Mouse (Mus musculus): ENCODE results near the gene Cx3cr1. TPM values are rescaled to one million over a fixed set of nuclear protein-coding genes. Genes with fewer than 3 reads are reported as not detected.

Gene Cx3cr1
- polyA plus RNA-seq, 1 experiment from 2014 or later = 2.7 TPM

DNA sequence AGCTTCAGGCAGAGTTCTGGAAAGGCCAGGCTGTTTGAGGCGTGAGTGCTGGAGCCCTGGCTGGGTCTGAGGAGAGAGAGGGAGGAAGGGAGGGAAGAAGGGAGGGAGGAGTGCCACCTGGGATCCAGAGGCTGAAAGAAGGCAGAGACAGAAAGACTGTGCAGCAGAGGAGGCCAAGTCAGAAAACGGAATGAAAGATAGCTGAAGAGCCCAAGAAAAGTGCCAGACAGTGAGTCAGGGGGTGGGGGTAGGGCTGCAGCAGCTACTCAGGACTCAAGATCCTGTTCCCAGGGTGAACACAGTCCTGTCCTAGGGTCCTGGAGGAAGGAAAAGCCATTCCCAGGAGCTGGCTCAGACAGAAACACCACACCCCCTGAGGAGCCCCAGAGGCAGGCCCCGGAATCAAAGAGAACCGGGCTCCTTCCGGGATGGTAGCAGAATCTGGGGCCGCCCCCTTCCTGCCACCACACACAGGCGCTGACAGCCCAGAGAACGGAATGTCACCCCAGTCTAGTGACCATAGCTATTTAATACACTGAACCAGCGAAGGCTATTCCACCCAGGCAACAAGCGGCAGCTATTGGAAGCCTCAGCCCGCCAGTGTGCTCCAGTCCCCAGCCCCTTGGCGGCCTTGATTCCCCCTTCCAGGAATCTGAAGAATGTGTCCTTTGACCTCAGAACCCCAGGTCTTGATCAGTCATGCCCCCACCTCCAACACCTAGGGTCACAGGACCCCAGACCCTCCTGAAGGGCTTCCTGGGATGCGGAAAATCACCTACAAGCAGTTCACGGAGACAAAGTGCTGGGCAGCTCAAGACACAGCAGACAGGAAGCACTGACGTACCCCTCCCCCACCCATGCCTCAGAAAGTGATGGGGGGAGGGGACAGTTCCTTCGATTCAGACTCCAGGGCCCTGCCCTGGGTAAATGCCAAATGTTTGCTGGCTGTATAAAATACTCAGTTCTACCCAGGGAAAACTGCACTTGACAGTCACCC lies 88.2 kb downstream of the Cx3cr1 start:
- Histone ChIP-seq H3K4me2 (peak overlapping the region; percentile 81), H3K36me3 (replicated peaks) (no peaks in the 10 kb centered on the region), H3K9me3 (replicated peaks) (no peaks in the 10 kb centered on the region), H3K4me1 (replicated peaks) (peaks cover 80% of the 10 kb centered on the region), H3K9ac (no peak overlapping the region), H3K27ac (replicated peaks) (peak overlapping the region; percentile 79), H3K4me3 (replicated peaks) (peak overlapping the region; percentile 66), H3K27me3 (peaks cover 47% of the 10 kb centered on the region)
- peak; percentile 22 for ATAC-seq (ENCODE audit: insufficient read depth)
- WGBS (ENCODE audit: insufficient replicate concordance) = 3% methylated on average over 16 of the region's 16 CpGs

DNA sequence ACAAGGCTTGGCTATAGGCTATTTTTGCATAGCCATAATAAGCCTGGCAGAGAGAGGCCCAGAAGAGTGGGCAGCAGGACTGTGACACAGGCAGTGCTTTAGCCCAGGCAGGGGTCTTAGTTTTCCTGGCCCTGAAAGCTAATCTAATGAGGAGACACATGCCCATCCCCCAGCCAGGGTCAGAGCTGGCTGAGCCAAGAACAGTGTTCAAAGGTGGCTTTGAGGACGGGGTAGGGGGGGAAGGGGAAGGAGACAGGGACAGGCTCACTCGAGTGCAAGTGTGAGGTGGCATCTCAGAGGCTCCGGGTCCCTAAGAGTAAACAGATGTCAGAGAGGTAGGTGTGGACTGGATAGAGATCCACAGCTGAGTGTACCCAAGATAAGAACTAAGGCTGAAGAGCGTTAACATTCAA lies 88.9 kb downstream of the Cx3cr1 start:
- WGBS (ENCODE audit: insufficient replicate concordance) = 5% methylated on average over 4 of the region's 4 CpGs
- Histone ChIP-seq H3K36me3 (replicated peaks) (no peaks in the 10 kb centered on the region), H3K27ac (replicated peaks) (peak overlapping the region; percentile 79), H3K4me1 (replicated peaks) (peaks cover 82% of the 10 kb centered on the region), H3K4me3 (replicated peaks) (peak overlapping the region; percentile 66), H3K27me3 (peaks cover 44% of the 10 kb centered on the region), H3K4me2 (peak overlapping the region; percentile 81), H3K9ac (no peak overlapping the region), H3K9me3 (replicated peaks) (no peaks in the 10 kb centered on the region)
- no peak for ATAC-seq (ENCODE audit: insufficient read depth)

DNA sequence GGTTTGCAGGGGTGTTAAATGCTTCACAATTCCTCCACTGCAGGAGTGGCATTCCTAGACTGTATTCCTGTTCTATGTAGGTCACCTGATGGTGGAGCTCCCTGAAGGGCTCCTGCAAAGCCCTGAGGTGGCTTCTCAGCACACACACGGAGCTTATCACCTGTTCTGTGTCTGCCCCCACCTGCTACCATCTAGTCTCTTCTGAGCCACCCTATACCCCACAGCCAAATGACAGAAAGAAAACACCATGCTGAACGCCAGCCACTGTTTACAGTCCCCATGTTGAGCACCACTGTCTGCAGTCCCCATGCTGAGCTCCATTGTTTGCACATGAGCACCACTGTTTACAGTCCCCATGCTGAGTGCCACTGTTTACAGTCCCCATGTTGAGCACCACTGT lies 89.9 kb downstream of the Cx3cr1 start:
- WGBS (ENCODE audit: insufficient replicate concordance) = 33% methylated on average over 2 of the region's 2 CpGs
- no peak overlapping the region for H3K4me2 ChIP-seq
- H3K9ac ChIP-seq = no peak overlapping the region
- no peak overlapping the region for H3K4me3 ChIP-seq (replicated peaks)
- 0 out of 2 replicates have a peak, but pooled peaks cover 5% of the 10 kb centered on the region for H3K36me3 ChIP-seq (replicated peaks)
- no peak for ATAC-seq (ENCODE audit: insufficient read depth)
- H3K9me3 ChIP-seq (replicated peaks) = no peaks in the 10 kb centered on the region
- no peak overlapping the region for H3K27ac ChIP-seq (replicated peaks)
- H3K4me1 ChIP-seq (replicated peaks) = peaks cover 81% of the 10 kb centered on the region
- peaks cover 33% of the 10 kb centered on the region for H3K27me3 ChIP-seq

DNA sequence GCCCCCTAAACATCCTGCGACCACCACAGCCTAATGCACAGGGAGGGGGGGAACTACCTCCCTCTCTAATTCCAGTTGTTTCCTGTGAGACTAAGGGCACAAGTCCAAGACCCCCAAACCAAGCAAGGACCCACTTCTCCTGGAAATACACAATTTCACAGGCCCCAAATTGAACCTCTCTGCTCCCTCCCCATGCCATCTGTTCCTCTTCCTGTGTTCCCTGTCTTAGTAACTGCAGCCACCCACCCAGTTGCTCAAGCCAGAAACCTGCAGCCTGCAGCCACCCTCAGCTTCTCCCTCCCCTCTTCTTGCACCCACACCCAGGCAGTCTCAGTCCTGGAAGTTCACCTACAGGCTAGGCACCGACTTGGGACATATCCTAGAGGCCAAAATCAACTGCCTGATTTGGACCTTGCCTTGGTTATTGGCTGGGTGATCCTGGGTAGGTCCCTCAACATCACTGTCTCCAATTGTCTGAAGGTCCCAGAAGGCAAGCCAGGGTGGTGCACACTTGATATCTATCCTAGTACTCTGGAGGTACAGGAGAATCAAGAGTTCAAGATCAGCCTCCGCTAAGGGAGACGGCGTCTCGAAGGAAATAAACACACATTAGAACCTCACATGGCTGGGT lies 90.8 kb downstream of the Cx3cr1 start:
- H3K36me3 ChIP-seq (replicated peaks) = peaks cover 12% of the 10 kb centered on the region
- H3K27ac ChIP-seq (replicated peaks) = peak overlapping the region; percentile 48; the same call in 1 of the 2 replicates
- H3K4me3 ChIP-seq (replicated peaks) = no peak overlapping the region
- peaks cover 25% of the 10 kb centered on the region for H3K27me3 ChIP-seq
- peak overlapping the region; percentile 44 for H3K4me2 ChIP-seq
- WGBS (ENCODE audit: insufficient replicate concordance) = 55% methylated on average over 6 of the region's 6 CpGs
- H3K9ac ChIP-seq = no peak overlapping the region
- peaks cover 73% of the 10 kb centered on the region for H3K4me1 ChIP-seq (replicated peaks)
- no peaks in the 10 kb centered on the region for H3K9me3 ChIP-seq (replicated peaks)
- no peak for ATAC-seq (ENCODE audit: insufficient read depth)

DNA sequence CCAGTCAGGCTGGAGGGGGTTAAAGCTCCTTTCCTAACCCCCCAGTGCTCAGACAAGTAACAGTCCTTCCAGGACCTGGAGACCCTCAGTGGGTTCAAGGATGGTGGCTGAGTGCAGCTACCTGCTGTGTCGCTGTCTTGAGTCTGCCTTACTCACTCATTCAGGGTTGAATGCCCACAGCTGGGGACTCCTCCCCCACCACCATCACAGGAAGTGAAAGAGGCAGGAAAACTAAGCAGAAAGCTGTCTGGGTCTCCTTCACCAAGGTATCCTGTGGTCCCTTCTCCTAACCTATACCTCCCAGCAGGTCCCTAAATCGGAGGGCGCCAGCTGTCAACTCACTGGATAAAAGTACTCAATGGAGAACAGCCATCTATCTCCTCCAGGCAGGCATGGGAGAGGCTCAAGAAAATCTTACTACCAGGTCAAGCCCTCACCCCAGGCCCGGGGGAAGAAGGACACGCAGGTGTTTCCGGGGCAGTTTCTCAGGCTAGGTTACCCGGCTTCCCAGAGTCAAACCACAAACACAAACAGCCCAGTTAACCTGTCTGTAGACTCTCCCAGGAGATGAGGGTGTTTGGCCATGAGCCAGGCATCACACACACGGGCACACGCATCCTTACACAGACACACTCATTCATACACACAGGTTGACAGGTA lies 91.4 kb downstream of the Cx3cr1 start:
- H3K4me1 ChIP-seq (replicated peaks) = peaks cover 67% of the 10 kb centered on the region
- peaks cover 19% of the 10 kb centered on the region for H3K36me3 ChIP-seq (replicated peaks)
- H3K9ac ChIP-seq = no peak overlapping the region
- H3K4me2 ChIP-seq = peak overlapping the region; percentile 44
- no peak for ATAC-seq (ENCODE audit: insufficient read depth)
- peaks cover 19% of the 10 kb centered on the region for H3K27me3 ChIP-seq
- no peaks in the 10 kb centered on the region for H3K9me3 ChIP-seq (replicated peaks)
- H3K27ac ChIP-seq (replicated peaks) = peak overlapping the region; percentile 48
- WGBS (ENCODE audit: insufficient replicate concordance) = 23% methylated on average over 9 of the region's 9 CpGs
- H3K4me3 ChIP-seq (replicated peaks) = peak overlapping the region; percentile 18

DNA sequence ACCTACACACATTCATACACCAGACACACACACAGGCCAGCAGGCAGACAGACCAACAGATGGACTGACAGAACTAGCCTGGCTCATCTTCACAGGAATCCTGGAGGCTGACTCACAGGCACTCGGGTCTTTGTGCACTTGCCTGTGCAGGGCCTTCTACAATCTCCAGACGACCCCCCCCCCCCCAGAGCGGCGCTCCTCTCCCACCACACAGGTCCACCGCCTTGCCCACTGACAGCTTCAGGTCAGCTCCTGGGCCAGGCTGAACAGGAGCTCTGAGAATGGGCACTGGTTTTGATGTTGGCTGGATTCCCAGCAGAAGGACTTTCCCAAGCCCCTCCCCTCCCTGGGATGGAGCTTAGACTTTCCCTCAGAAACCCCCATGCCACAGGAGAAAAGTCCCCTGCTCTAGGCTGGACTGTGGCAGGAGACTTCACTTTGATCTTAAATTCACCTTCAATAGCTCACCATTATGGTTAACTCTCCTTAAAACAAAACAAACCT lies 92.1 kb downstream of the Cx3cr1 start:
- no peak for ATAC-seq (ENCODE audit: insufficient read depth)
- Histone ChIP-seq H3K4me3 (replicated peaks) (peak overlapping the region; percentile 18), H3K9ac (no peak overlapping the region), H3K4me2 (peak overlapping the region; percentile 44), H3K9me3 (replicated peaks) (no peaks in the 10 kb centered on the region), H3K4me1 (replicated peaks) (peaks cover 60% of the 10 kb centered on the region), H3K27me3 (peaks cover 12% of the 10 kb centered on the region), H3K27ac (replicated peaks) (peak overlapping the region; percentile 48), H3K36me3 (replicated peaks) (peaks cover 24% of the 10 kb centered on the region)
- 29% methylated on average over 5 of the region's 5 CpGs for WGBS (ENCODE audit: insufficient replicate concordance)

DNA sequence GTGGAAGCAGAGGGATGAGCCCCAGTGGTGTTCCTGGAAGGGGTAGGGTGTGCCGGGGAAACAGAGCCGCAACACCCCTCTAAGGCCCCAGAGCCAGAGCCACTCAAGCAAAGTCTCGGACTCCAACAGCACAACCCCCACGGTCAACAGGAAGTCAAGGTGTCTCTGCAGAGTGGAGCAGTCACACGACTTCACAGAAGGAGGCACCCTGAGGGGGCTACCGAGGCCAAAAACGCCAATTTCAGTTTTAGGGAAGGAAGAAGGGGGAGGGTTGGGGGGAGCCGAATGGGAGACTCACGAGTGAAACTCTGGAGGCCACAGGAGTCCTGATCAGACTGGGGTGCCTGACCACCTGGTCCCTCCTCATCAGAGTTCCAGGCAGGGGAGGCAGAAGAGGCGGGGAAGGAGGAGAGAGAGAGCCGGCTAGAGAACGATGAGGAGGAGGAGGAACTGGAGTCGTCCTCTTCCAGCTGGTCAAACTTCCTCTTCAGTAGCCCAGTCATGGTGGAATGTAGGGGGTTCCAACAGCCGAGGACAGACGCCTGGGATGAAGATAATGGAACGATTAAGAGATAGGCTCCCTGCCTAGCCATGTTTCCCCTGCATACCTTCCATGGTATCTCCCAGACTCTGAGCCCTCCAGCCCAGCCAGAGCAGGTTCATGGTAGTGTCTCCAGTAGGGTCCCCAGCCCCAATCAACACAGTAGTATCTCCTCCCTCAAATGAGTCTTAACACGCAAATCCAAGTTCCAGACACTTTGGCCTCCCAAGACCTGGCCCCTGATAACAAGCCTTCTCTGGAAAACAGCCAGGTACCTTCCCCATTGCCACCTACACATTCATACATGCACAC lies 92.7 kb downstream of the Cx3cr1 start:
- no peak for ATAC-seq (ENCODE audit: insufficient read depth)
- H3K4me2 ChIP-seq = peak overlapping the region; percentile 44
- H3K4me3 ChIP-seq (replicated peaks) = peak overlapping the region; percentile 18; the same call in 1 of the 2 replicates
- no peaks in the 10 kb centered on the region for H3K9me3 ChIP-seq (replicated peaks)
- H3K9ac ChIP-seq = no peak overlapping the region
- peaks cover 31% of the 10 kb centered on the region for H3K36me3 ChIP-seq (replicated peaks)
- H3K27ac ChIP-seq (replicated peaks) = peak overlapping the region; percentile 48; the same call in 1 of the 2 replicates
- WGBS (ENCODE audit: insufficient replicate concordance) = 10% methylated on average over 17 of the region's 17 CpGs
- peaks cover 5% of the 10 kb centered on the region; the same call in 1 of the 2 replicates for H3K27me3 ChIP-seq
- peaks cover 53% of the 10 kb centered on the region for H3K4me1 ChIP-seq (replicated peaks)

DNA sequence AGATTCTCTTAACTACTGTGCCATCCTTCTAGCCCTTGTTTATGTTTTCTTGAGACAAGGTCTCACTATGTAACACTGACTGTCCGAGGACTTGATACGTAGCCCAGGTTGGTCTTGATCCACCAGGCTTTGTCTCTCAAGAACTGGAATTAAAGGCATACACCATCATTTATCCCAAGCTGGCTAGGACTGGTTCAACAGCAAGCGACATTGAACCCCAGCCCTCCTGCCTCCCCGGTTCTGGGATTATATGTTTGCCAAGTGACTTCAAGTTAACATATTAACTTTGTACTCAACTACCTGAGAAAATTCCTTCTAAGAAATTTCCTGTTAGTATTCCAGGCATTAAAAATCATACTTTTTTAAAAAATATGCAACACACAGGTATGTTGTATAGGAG lies 94.4 kb downstream of the Cx3cr1 start:
- Histone ChIP-seq H3K4me1 (replicated peaks) (peaks cover 40% of the 10 kb centered on the region), H3K9me3 (replicated peaks) (no peaks in the 10 kb centered on the region), H3K4me2 (no peak overlapping the region), H3K36me3 (replicated peaks) (peaks cover 35% of the 10 kb centered on the region), H3K27me3 (no peaks in the 10 kb centered on the region), H3K27ac (replicated peaks) (no peak overlapping the region), H3K4me3 (replicated peaks) (no peak overlapping the region), H3K9ac (no peak overlapping the region)
- 74% methylated on average over 4 of the region's 4 CpGs for WGBS (ENCODE audit: insufficient replicate concordance)
- ATAC-seq (ENCODE audit: insufficient read depth) = no peak

DNA sequence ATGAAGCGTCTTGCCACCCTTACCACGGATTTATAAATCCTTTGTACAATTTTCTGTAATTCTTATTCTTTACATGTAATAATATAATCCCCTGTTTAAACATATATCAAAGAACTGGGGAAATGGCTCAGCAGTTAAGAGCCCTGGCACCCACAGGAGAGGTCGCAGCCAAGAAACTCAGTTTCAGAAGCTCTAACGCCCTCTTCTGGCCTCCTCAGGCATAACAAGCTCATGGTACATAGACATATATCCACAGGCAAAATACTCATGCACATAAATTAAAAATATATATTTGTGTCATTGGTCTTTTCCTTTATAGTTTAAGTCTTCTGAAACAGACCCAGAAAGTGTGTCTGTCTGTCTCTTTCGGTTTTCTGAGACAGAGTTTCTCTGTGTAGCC lies 95.1 kb downstream of the Cx3cr1 start:
- H3K4me2 ChIP-seq = no peak overlapping the region
- H3K4me3 ChIP-seq (replicated peaks) = no peak overlapping the region
- no peak overlapping the region for H3K27ac ChIP-seq (replicated peaks)
- H3K9me3 ChIP-seq (replicated peaks) = no peaks in the 10 kb centered on the region
- peaks cover 35% of the 10 kb centered on the region for H3K36me3 ChIP-seq (replicated peaks)
- H3K4me1 ChIP-seq (replicated peaks) = peaks cover 35% of the 10 kb centered on the region
- ATAC-seq (ENCODE audit: insufficient read depth) = no peak
- H3K9ac ChIP-seq = no peak overlapping the region
- no peaks in the 10 kb centered on the region for H3K27me3 ChIP-seq
- 72% methylated on average over 5 of the region's 5 CpGs for WGBS (ENCODE audit: insufficient replicate concordance)

DNA sequence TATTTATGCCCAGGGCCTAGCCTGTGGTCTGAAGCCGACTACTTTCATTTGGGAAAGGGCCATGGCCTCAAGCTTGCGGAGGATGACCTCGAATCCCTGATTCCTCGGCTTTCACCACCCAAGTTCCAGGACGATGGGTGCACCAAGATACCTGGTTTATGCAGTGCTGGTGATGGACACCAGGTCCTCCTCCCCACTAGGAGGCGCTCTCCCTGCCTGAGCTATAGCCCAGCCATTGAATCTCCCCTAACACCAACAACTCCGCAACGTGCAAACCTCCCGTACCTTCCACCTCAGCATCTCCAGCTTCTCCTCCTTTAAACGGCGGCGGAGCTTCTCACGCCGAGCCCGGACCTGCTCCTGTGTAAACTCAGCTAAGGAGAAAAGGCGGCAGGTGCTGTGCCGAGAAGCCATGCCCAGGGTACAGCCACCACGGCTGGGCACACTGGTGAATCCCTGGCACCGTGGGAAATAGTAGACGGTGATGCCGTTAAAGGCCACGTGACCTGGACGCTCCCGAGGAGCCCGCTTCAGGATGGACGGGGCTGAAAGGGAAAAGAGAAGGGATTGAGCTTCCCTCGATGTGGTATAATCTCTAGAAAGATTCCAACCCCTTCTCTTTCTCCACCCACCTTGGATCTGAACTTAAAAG lies 95.7 kb downstream of the Cx3cr1 start:
- Histone ChIP-seq H3K9me3 (replicated peaks) (no peaks in the 10 kb centered on the region), H3K4me3 (replicated peaks) (no peak overlapping the region), H3K27me3 (no peaks in the 10 kb centered on the region), H3K4me2 (no peak overlapping the region), H3K4me1 (replicated peaks) (peaks cover 29% of the 10 kb centered on the region), H3K9ac (no peak overlapping the region), H3K27ac (replicated peaks) (no peak overlapping the region), H3K36me3 (replicated peaks) (peaks cover 35% of the 10 kb centered on the region)
- whole genome bisulfite sequencing (ENCODE audit: insufficient replicate concordance) = 84% methylated on average over 27 of the region's 27 CpGs
- no peak for ATAC-seq (ENCODE audit: insufficient read depth)
